Mouse (Mus musculus): ENCODE measurements around the gene Oas1e.

DNA sequence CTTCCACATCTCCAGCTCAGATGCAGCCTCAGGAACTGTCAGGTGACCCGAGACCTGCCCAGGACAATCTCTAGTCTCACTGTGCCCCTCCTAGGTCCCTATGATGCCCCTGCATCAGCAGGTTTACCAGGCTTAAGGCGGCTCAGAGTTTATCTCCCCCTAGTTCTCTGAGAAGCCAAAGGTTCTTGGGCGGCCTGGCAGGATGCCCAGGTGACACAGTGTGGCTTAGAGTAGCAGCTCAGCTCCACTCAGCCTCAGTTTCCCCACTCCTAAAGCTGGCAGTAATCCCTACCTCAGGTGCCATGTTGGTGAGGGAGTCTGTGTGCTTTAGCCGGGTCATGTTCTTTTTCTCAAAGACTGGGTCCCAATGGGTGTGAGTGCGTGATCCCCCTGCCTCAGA lies 18.5 kb downstream of the Oas1e start:
- TF ChIP-seq POLR2A (IDR thresholded peaks at IDR 0.05; ENCODE audit: extremely low read depth, insufficient read depth, low read length) (no peak), CTCF (IDR thresholded peaks at IDR 0.05; ENCODE audit: extremely low read depth, insufficient read depth, low read length) (no peak)

All from cortical plate, adult 2 months (tissue).